Mouse (Mus musculus) cerebellum, adult 2 months (tissue): ENCODE data around the gene Dusp14.

ENCODE experiments used
- CTCF ChIP-seq: fragments of 200-500 bp; IDR thresholded peaks from 2 replicates; pipeline ENCODE4 v1.5.1; 2011; ENCODE audit warnings: low read depth, mild to moderate bottlenecking, control low read depth, low read length, moderate library complexity, borderline replicate concordance; ENCODE audit not compliant: insufficient read depth
- POLR2A ChIP-seq: fragments of 200-500 bp; IDR thresholded peaks from 2 replicates; pipeline ENCODE4 v1.6.1; 2011; ENCODE audit warnings: low read length, control low read depth, borderline replicate concordance; ENCODE audit not compliant: insufficient read depth

DNA sequence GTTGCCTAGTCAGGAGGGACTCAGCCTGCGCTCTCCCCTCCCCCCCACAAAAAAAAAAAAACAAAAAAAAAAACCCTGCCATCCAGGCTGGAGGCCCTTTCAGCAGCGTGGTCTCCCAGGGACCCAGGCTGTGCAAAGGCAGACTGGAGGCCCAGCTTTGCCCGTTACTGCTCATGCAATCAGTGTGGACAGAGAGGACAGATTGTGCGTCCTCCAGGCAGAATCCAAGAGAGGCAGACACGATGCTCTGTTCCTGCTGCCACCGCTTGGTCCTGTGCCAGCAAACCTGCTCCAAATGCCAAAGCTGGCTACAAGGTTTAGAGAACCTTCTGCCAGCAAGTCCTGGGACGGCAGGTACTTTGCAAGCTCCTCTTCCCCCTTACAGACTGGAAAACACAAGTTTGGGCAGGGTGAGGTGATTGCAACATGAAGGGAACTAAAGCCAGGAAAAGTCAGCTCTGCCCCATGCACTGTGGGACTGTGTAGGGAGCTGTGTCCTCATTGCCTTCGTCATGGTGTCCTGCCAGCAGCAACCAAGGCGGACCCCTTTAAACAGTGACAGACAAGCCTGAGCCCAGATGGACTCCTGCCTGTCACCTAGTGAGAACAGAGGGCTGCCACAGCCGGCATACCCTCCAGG, 15.4 kb downstream of the Dusp14 start:
- TF ChIP-seq POLR2A (peak; percentile 9; the same call in 1 of the 2 replicates), CTCF (no peak)
